Mouse (Mus musculus): ENCODE measurements around the gene Zfyve1. TPM values are rescaled to one million over a fixed set of nuclear protein-coding genes. Genes with fewer than 3 reads are reported as not detected.

Zfyve1 gene
- polyA plus RNA-seq, 2 experiments = 5.4 to 7.0 TPM

- WGBS (ENCODE audit: insufficient replicate concordance) = 32% methylated on average over 5 of the region's 5 CpGs
- Histone ChIP-seq H3K9ac (replicated peaks) (no peak overlapping the region), H3K27me3 (ENCODE audit: control insufficient read depth, insufficient read depth, low read length) (no peaks in the 10 kb centered on the region; the same call in 1 of the 2 replicates), H3K4me3 (ENCODE audit: insufficient read depth in 1 of 2, low read depth in 2 of 2, low read length in 2 of 2) (no peak overlapping the region), H3K9me3 (ENCODE audit: control insufficient read depth, low read length) (no peaks in the 10 kb centered on the region), H3K4me2 (ENCODE audit: low read depth) (no peak overlapping the region), H3K27ac (no peak overlapping the region), H3K36me3 (replicated peaks; ENCODE audit: control insufficient read depth, insufficient read depth, low read depth) (no peaks in the 10 kb centered on the region), H3K4me1 (replicated peaks; ENCODE audit: control insufficient read depth in 2 of 2, insufficient read depth in 2 of 2, low read length in 1 of 2) (peaks cover 10 to 21% of the 10 kb centered on the region in 2 experiments; a peak in 3 of 4 replicates)
- DNase-seq (ENCODE audit: low read depth in 3 of 3, low spot score in 3 of 3) = no peak
- no peak for ATAC-seq (ENCODE audit: insufficient read depth)
- TF ChIP-seq CTCF (IDR thresholded peaks at IDR 0.05; ENCODE audit: low read depth) (no peak), EP300 (IDR thresholded peaks at IDR 0.05; ENCODE audit: low read depth) (no peak)
Measured at GRCm38 (mm10) chr12:83513185-83513584, 83.8 kb downstream of the Zfyve1 start.

- H3K9ac ChIP-seq (replicated peaks) = no peak overlapping the region
- no peaks in the 10 kb centered on the region; the same call in 1 of the 2 replicates for H3K27me3 ChIP-seq (ENCODE audit: control insufficient read depth, insufficient read depth, low read length)
- H3K9me3 ChIP-seq (ENCODE audit: control insufficient read depth, low read length) = no peaks in the 10 kb centered on the region
- H3K27ac ChIP-seq = no peak overlapping the region
- H3K36me3 ChIP-seq (replicated peaks; ENCODE audit: control insufficient read depth, insufficient read depth, low read depth) = no peaks in the 10 kb centered on the region
- DNase-seq (ENCODE audit: low read depth in 3 of 3, low spot score in 3 of 3) (no peak), ATAC-seq (ENCODE audit: insufficient read depth) (no peak)
- peaks cover 9 to 20% of the 10 kb centered on the region in 2 experiments; a peak in 3 of 4 replicates for H3K4me1 ChIP-seq (replicated peaks; ENCODE audit: control insufficient read depth in 2 of 2, insufficient read depth in 2 of 2, low read length in 1 of 2)
- no peak overlapping the region for H3K4me2 ChIP-seq (ENCODE audit: low read depth)
- H3K4me3 ChIP-seq (ENCODE audit: insufficient read depth in 1 of 2, low read depth in 2 of 2, low read length in 2 of 2) = no peak overlapping the region
- WGBS (ENCODE audit: insufficient replicate concordance) = 29% methylated on average over 4 of the region's 4 CpGs
- TF ChIP-seq EP300 (IDR thresholded peaks at IDR 0.05; ENCODE audit: low read depth) (no peak), CTCF (IDR thresholded peaks at IDR 0.05; ENCODE audit: low read depth) (no peak)
Measured at GRCm38 (mm10) chr12:83512783-83513182, 84.2 kb downstream of the Zfyve1 start.

GRCm38 (mm10) chr12:83510586-83510985 lies 86.4 kb downstream of the Zfyve1 start:
- no peak for ATAC-seq (ENCODE audit: insufficient read depth)
- no peak overlapping the region for H3K27ac ChIP-seq
- no peak overlapping the region for H3K9ac ChIP-seq (replicated peaks)
- TF ChIP-seq CTCF (IDR thresholded peaks at IDR 0.05; ENCODE audit: low read depth) (no peak), EP300 (IDR thresholded peaks at IDR 0.05; ENCODE audit: low read depth) (no peak)
- H3K27me3 ChIP-seq (ENCODE audit: control insufficient read depth, insufficient read depth, low read length) = no peaks in the 10 kb centered on the region; the same call in 1 of the 2 replicates
- no peaks in the 10 kb centered on the region for H3K9me3 ChIP-seq (ENCODE audit: control insufficient read depth, low read length)
- WGBS (ENCODE audit: insufficient replicate concordance) = 63% methylated on average over 5 of the region's 5 CpGs
- no peak overlapping the region for H3K4me3 ChIP-seq (ENCODE audit: insufficient read depth in 1 of 2, low read depth in 2 of 2, low read length in 2 of 2)
- peaks cover 0 to 7% of the 10 kb centered on the region in 2 experiments; a peak in 1 of 4 replicates for H3K4me1 ChIP-seq (replicated peaks; ENCODE audit: control insufficient read depth in 2 of 2, insufficient read depth in 2 of 2, low read length in 1 of 2)
- DNase-seq (ENCODE audit: low read depth in 3 of 3, low spot score in 3 of 3) = no peak
- no peak overlapping the region for H3K4me2 ChIP-seq (ENCODE audit: low read depth)
- H3K36me3 ChIP-seq (replicated peaks; ENCODE audit: control insufficient read depth, insufficient read depth, low read depth) = no peaks in the 10 kb centered on the region

GRCm38 (mm10) chr12:83506543-83506942 lies 90.5 kb downstream of the Zfyve1 start:
- WGBS (ENCODE audit: insufficient replicate concordance) = 69% methylated on average over 10 of the region's 10 CpGs
- ATAC-seq (ENCODE audit: insufficient read depth) = no peak

GRCm38 (mm10) chr12:83502190-83502589 lies 94.8 kb downstream of the Zfyve1 start:
- DNase-seq (ENCODE audit: low read depth in 3 of 3, low spot score in 3 of 3) = peak in 1 of 3 experiments; percentile 55

More at GRCm38 (mm10) chr12:83506543-83506942, 90.5 kb downstream of the Zfyve1 start:
- H3K4me3 ChIP-seq (ENCODE audit: insufficient read depth in 1 of 2, low read depth in 2 of 2, low read length in 2 of 2) = no peak overlapping the region
- no peak overlapping the region for H3K9ac ChIP-seq (replicated peaks)
- no peak for DNase-seq (ENCODE audit: low read depth in 3 of 3, low spot score in 3 of 3)
- peaks cover 0 to 2% of the 10 kb centered on the region in 2 experiments; a peak in 1 of 4 replicates for H3K4me1 ChIP-seq (replicated peaks; ENCODE audit: control insufficient read depth in 2 of 2, insufficient read depth in 2 of 2, low read length in 1 of 2)
- no peaks in the 10 kb centered on the region for H3K27me3 ChIP-seq (ENCODE audit: control insufficient read depth, insufficient read depth, low read length)
- no peaks in the 10 kb centered on the region for H3K36me3 ChIP-seq (replicated peaks; ENCODE audit: control insufficient read depth, insufficient read depth, low read depth)
- no peaks in the 10 kb centered on the region for H3K9me3 ChIP-seq (ENCODE audit: control insufficient read depth, low read length)
- TF ChIP-seq CTCF (IDR thresholded peaks at IDR 0.05; ENCODE audit: low read depth) (no peak), EP300 (IDR thresholded peaks at IDR 0.05; ENCODE audit: low read depth) (no peak)
- no peak overlapping the region for H3K27ac ChIP-seq
- no peak overlapping the region for H3K4me2 ChIP-seq (ENCODE audit: low read depth)

More at GRCm38 (mm10) chr12:83502190-83502589, 94.8 kb downstream of the Zfyve1 start:
- Histone ChIP-seq H3K4me3 (ENCODE audit: insufficient read depth in 1 of 2, low read depth in 2 of 2, low read length in 2 of 2) (no peak overlapping the region), H3K36me3 (replicated peaks; ENCODE audit: control insufficient read depth, insufficient read depth, low read depth) (no peaks in the 10 kb centered on the region), H3K9ac (replicated peaks) (no peak overlapping the region), H3K27ac (no peak overlapping the region), H3K4me1 (replicated peaks; ENCODE audit: control insufficient read depth in 2 of 2, insufficient read depth in 2 of 2, low read length in 1 of 2) (peaks cover 0 to 2% of the 10 kb centered on the region in 2 experiments; a peak in 1 of 4 replicates), H3K4me2 (ENCODE audit: low read depth) (0 out of 2 replicates have a peak overlapping the region, but pooled peaks have one; percentile 15), H3K9me3 (ENCODE audit: control insufficient read depth, low read length) (no peaks in the 10 kb centered on the region), H3K27me3 (ENCODE audit: control insufficient read depth, insufficient read depth, low read length) (no peaks in the 10 kb centered on the region)
- TF ChIP-seq CTCF (IDR thresholded peaks at IDR 0.05; ENCODE audit: low read depth) (peak; percentile 83), EP300 (IDR thresholded peaks at IDR 0.05; ENCODE audit: low read depth) (no peak)
- ATAC-seq (ENCODE audit: insufficient read depth) = no peak
- 7% methylated on average over 9 of the region's 9 CpGs for WGBS (ENCODE audit: insufficient replicate concordance)
